Mouse (Mus musculus) activated CD4-positive, CD25-positive, alpha-beta regulatory T cell (primary cell): ENCODE results near the gene Igfn1. TPM values are rescaled to one million over a fixed set of nuclear protein-coding genes. Genes with fewer than 3 reads are reported as not detected.

Experiments used
- polyA plus RNA-seq, 2 experiments: library from polyadenylated mRNA; unstranded; fragments of 100-300 nt; shearing (Covaris generic); gene quantifications; one replicate each; pipeline ENCODE4 v1.2.1; 2017

Gene Igfn1
- under 1 TPM in 1 of 2 experiments, not detected in 1; 0.11 TPM for polyA plus RNA-seq

DNA sequence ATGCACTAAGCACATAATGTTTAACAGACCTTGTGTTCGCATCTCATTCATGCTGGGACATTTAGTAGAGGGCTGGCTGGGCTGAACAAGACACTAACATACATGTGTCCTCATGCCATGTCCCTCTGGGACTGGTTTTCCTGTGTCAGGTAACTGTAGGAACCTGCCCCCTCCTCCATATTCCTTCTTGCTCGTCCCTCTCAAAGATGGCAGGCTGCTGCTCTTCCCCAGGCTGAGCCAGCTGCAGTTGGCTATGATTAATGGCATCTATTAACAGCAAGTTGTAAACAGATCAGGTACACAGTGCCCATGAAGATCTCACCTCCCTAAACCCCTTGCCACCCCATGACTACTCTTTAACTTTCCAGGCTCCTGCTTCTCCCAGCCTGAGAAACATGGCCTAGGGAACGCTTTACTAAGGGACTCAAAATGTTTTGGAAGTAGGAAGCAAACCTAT, at the start of gene Igfn1:
TSS of gene Igfn1 (minus strand) at position 51 of the 457 bp plus-strand sequence.

DNA sequence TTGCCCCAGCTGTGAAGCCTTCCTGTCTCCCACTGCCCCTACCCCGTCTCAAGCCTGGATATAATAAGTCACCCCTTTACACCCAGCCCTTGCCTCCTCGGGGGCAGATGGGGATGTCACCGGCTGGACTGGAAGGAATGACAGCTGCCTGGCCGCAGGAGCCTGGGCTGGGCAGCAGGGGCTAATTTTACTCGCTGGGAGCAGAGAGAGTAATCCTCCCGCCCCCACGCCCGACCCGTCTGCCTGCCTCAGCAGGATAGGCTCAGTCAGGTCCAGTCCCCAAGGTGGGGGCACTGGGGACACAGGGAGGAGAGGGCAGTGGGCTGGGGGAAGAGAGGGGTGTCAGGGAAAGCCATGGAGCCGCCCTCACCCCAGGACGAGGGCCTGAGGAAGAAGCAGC, 46.4 kb upstream of the Igfn1 start, which contains the start of gene Cacna1s:
TSS of gene Cacna1s (plus strand) at position 204 of the 400 bp plus-strand sequence.

GRCm38 (mm10) chr1:136050312-136051012, 44.3 kb upstream of the Igfn1 start, which contains the start of gene Ascl5:
TSS of gene Ascl5 (plus strand) at chr1:136050804.

DNA sequence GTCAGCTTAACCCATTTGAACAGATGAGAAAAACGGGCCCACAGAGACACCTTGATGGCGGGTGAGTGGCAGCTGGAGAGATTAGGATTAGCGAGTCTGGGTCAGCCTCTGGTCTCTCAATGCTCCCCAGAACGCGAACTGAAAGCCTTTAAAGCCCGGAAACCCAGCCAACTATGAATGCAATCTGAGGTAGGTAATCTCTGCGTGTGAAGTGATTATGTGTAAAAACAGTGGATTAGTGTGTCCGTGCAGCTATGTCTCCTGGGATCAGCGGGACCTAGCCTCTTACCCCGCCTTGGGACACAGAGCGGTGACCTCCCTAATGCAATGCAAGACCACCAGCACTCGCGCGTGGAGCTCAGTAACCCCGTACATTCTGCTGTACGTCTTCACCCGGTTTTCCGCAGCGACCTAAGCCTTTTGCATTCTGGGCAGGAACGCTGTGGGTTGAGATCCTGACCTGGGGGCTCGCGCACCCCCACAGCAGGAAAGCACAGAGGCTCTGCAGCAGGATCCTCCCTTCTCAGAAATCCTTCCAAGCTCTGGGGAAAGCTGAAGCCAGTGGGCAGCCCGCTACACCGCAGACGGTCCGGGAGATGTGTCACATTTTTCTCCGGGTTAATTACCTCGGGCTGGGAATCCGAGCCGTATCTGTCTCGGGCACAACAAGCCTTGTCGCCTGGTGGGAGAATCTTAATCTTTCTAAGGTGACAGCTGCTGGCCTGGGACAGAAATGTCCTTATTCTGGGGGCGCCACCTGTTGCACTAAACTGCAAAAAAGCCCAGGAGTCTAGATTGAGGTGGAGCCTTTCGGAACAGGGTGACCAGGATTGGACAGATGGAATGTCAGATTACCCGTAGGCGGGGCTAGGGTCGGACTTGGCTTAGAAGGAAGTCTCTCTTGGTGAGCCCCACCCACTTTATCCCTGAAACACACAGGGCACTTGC, 1.3 kb upstream of the Igfn1 start, which contains the start of gene Tmem9:
TSS of gene Tmem9 (plus strand) at position 940 of the 948 bp plus-strand sequence.

DNA sequence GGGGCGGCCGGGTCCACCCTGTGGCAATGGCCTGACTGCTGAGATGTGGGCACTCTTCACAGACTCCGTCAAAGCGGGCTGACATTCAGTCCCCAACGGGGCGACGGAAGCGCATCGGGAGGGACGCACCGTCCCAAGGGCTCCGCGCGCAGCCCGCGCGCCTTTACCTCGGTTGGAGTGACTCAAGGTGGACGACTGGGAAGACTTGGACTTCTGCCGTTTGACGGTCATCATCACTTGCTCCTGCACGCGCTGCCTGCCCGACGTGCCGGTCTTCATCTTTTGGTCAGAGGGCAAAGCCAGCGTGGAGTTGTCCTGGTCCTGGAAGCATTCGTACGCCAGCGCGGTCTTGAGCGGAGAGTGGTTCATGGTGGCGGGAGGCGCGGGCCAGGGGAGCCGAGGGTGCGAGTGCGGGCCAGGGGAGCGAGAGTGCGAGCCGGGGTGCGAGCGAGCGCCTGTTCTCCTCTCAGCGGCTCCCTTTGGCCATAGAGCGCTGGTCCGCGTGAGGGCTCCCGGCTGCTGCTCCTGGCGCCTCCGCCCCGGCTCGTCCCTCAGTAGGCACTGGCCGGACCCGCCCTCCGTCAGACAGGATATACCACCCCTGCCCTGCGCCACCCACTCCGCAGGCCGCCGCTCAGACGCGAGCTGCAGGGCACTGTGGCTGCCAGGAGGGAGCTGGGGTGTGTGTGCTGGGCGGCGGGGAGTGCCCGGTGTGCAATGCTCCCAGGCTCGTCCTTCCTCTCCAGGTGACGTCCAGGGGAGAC, 87.3 kb downstream of the Igfn1 start, which contains the start of gene Pkp1:
TSS of gene Pkp1 (minus strand) at position 564 of the 764 bp plus-strand sequence.

Other genes with a start within 250 kb of the Igfn1 start
- 1 to 10 TPM; 5.7 to 5.9 TPM for gene Phlda3, start 240.2 kb downstream of the Igfn1 start, polyA plus RNA-seq
- under 1 TPM; 0.39 to 0.42 TPM for gene Tnni1, start 226.9 kb downstream of the Igfn1 start, polyA plus RNA-seq
- 10 to 100 TPM; 25.5 to 26.0 TPM for gene Lad1, start 187.7 kb downstream of the Igfn1 start, polyA plus RNA-seq
- 1 to 10 TPM in 1 of 2 experiments, under 1 TPM in 1; 0.28 to 1.2 TPM for gene Tnnt2, start 170.0 kb downstream of the Igfn1 start, polyA plus RNA-seq
- under 1 TPM; 0.07 TPM for gene Pkp1, start 87.1 kb downstream of the Igfn1 start, polyA plus RNA-seq
- gene Tmem9, start 1.8 kb upstream of the Igfn1 start, polyA plus RNA-seq: 10 to 100 TPM; 34.1 to 44.0 TPM
- gene Ascl5, start 44.5 kb upstream of the Igfn1 start, polyA plus RNA-seq: not detected
- 1 to 10 TPM in 1 of 2 experiments, under 1 TPM in 1; 0.54 to 4.3 TPM for gene Cacna1s, start 46.4 kb upstream of the Igfn1 start, polyA plus RNA-seq
- gene Kif21b, start 125.0 kb upstream of the Igfn1 start, polyA plus RNA-seq: 10 to 100 TPM; 51.3 to 57.6 TPM
- not detected for gene Mroh3, start 206.5 kb upstream of the Igfn1 start, polyA plus RNA-seq
- under 1 TPM in 1 of 2 experiments, not detected in 1; 0.33 TPM for gene Inava, start 227.9 kb upstream of the Igfn1 start, polyA plus RNA-seq